Mouse (Mus musculus) embryonic facial prominence, embryonic 11.5 days (tissue): ENCODE results near the gene Polr2i. TPM values are rescaled to one million over a fixed set of nuclear protein-coding genes. Genes with fewer than 3 reads are reported as not detected.
"Not testable (repeated sequence)": the region's sequence is repeated elsewhere in the genome, so short reads cannot be mapped to it uniquely, and the experiment has no call there.

Source experiments
- ATAC-seq: fragments of 200-750 bp; cut with Nextera tagmentation; replicated peaks from 2 replicates; pipeline ENCODE4 v1.8.0; 2017; ENCODE audit warnings: low read depth; ENCODE audit not compliant: insufficient number of reproducible peaks, low FRiP score, low TSS enrichment
- DNase-seq: peaks from one replicate; pipeline ENCODE4 v3.0.0-alpha.2; 2015; ENCODE audit warnings: low spot score
- H3K27ac ChIP-seq: fragments of 300-500 bp; sonication (generic); replicated peaks from 2 replicates; pipeline ENCODE4 v1.5.1; 2014; ENCODE audit warnings: mild to moderate bottlenecking, low read depth, low read length, control low read depth
- H3K27me3 ChIP-seq: fragments of 300-500 bp; sonication (generic); 2 replicates; pipeline ENCODE4 v1.6.1; 2014; ENCODE audit warnings: mild to moderate bottlenecking, low read length, moderate library complexity, mixed read lengths; ENCODE audit not compliant: control insufficient read depth, insufficient read depth
- H3K36me3 ChIP-seq: fragments of 300-500 bp; sonication (generic); replicated peaks from 2 replicates; pipeline ENCODE4 v1.6.1; 2014; ENCODE audit warnings: low read depth, mild to moderate bottlenecking, low read length, moderate library complexity, mixed read lengths; ENCODE audit not compliant: control insufficient read depth, insufficient read depth
- H3K4me1 ChIP-seq: fragments of 300-500 bp; sonication (generic); 2 replicates; pipeline ENCODE4 v1.6.1; 2014; ENCODE audit warnings: low read length, mixed read lengths; ENCODE audit not compliant: control insufficient read depth, insufficient read depth
- H3K4me2 ChIP-seq: fragments of 300-500 bp; sonication (generic); 2 replicates; pipeline ENCODE4 v1.6.1; 2014; ENCODE audit warnings: low read depth, mild to moderate bottlenecking, control low read depth, low read length, moderate library complexity
- H3K4me3 ChIP-seq: fragments of 300-500 bp; sonication (generic); 2 replicates; pipeline ENCODE4 v1.5.1; 2014; ENCODE audit warnings: low read depth, low read length, control low read depth
- H3K9ac ChIP-seq: fragments of 300-500 bp; sonication (generic); replicated peaks from 2 replicates; pipeline ENCODE4 v1.6.1; 2014; ENCODE audit warnings: mild to moderate bottlenecking, control low read depth, low read length
- H3K9me3 ChIP-seq: fragments of 300-500 bp; sonication (generic); replicated peaks from 2 replicates; pipeline ENCODE4 v1.6.1; 2016; ENCODE audit warnings: mild to moderate bottlenecking, low read length, inconsistent platforms, mixed read lengths; ENCODE audit not compliant: control insufficient read depth
- WGBS: fragments of 180-500 bp; shearing (Covaris S2); extraction: QIAGEN DNeasy Blood & Tissue Kit; methylation state at CpG from one replicate; pipeline ENCODE4 v1.1.7; 2014; 5-methylcytosine and 5-hydroxymethylcytosine counted together
- polyA plus RNA-seq: library from polyadenylated mRNA; unstranded; fragments of >200 nt; fragmentation: Nextera tagmentation; extraction: Ambion mirVana; gene quantifications from 2 replicates; pipeline ENCODE4 v1.2.1, GENCODE M21; 2014

Polr2i gene
- polyA plus RNA-seq, 1 experiment from 2014 or later: 166 TPM

DNA sequence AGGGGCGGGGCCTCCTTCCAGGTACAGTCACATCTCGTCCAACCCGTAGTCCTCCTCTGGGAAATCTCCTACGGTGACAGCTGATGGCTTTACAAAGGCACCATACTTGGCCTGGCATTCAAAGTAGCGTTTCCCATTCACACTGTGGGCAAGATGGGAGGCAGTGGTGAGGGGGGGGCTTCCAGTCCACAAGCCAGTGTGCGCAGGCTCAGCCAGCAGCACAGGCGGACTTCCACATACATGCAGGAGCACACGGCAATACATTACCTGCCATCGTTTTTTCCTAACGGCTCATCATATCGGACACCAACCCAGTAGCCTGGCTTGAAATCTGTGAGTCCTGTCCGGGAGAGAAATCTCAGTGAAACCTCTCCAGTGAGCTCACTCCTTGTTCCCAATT, 7.5 kb upstream of the Polr2i start:
- H3K4me3 ChIP-seq: no peak overlapping the region
- no peaks in the 10 kb centered on the region for H3K9me3 ChIP-seq
- DNase-seq (no peak), ATAC-seq (no peak)
- no peaks in the 10 kb centered on the region for H3K27me3 ChIP-seq
- H3K4me2 ChIP-seq: no peak overlapping the region
- H3K36me3 ChIP-seq: peaks cover 10% of the 10 kb centered on the region
- 91% methylated on average over 12 of the region's 12 CpGs for WGBS
- no peak overlapping the region for H3K9ac ChIP-seq
- H3K27ac ChIP-seq: no peak overlapping the region
- H3K4me1 ChIP-seq: no peaks in the 10 kb centered on the region

DNA sequence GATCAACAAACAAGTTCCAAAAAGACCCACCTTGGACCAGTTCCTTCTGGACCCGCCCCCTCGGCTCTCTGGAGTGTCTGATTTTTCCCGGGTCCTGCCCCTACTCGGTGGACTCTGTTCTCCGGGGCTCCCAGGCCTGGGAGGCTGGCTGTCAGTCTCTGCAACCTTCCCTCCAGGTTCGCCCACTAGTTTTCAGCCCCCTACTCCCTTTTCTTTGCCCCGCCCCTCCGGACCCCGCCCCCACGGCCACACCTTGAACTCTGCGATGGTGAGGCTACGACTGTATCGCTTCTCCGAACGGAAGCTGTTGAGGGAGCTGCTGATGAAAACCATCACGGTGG, 450 bp upstream of the Polr2i start:
- H3K27me3 ChIP-seq: no peaks in the 10 kb centered on the region
- DNase-seq (no peak), ATAC-seq (no peak; the same call in none of the 2 replicates)
- H3K9me3 ChIP-seq: no peaks in the 10 kb centered on the region
- peak overlapping the region; percentile 70 for H3K4me2 ChIP-seq
- H3K4me1 ChIP-seq: no peaks in the 10 kb centered on the region; the same call in 1 of the 2 replicates
- peak overlapping the region; percentile 17; the same call in 1 of the 2 replicates for H3K27ac ChIP-seq
- peaks cover 2% of the 10 kb centered on the region for H3K36me3 ChIP-seq
- peak overlapping the region; percentile 76 for H3K4me3 ChIP-seq
- H3K9ac ChIP-seq: peak overlapping the region; percentile 37
- WGBS: 0% methylated on average over 16 of the region's 16 CpGs

DNA sequence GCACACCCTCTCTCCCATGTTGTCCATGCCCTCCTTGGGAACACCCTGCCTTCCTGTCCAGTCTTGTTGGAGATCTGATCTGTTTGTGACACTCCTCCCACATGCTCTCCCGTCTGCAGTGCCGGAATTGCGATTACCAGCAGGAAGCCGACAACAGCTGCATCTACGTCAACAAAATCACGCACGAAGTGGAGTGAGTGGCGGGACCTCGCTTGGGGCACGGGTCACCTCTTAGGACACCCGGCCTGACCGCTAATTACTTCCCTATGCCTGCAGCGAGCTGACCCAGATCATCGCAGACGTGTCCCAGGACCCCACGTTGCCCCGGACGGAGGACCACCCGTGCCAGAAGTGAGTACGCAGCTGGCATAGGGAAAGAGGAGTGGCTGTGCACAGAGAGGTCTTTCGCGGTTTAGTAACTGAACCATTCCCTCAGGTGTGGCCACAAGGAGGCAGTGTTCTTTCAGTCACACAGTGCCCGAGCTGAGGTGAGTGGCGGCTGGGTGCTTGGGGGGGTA, 942 bp downstream of the Polr2i start:
- no peaks in the 10 kb centered on the region for H3K27me3 ChIP-seq
- 2% methylated on average over 24 of the region's 24 CpGs for WGBS
- H3K27ac ChIP-seq: peak overlapping the region; percentile 52; the same call in 1 of the 2 replicates
- DNase-seq (peak; percentile 78), ATAC-seq (peak; percentile 19; the same call in 1 of the 2 replicates)
- no peaks in the 10 kb centered on the region for H3K36me3 ChIP-seq
- no peaks in the 10 kb centered on the region; the same call in 1 of the 2 replicates for H3K4me1 ChIP-seq
- peak overlapping the region; percentile 63 for H3K4me2 ChIP-seq
- H3K9me3 ChIP-seq: no peaks in the 10 kb centered on the region
- peak overlapping the region; percentile 76 for H3K4me3 ChIP-seq
- H3K9ac ChIP-seq: peak overlapping the region; percentile 81

DNA sequence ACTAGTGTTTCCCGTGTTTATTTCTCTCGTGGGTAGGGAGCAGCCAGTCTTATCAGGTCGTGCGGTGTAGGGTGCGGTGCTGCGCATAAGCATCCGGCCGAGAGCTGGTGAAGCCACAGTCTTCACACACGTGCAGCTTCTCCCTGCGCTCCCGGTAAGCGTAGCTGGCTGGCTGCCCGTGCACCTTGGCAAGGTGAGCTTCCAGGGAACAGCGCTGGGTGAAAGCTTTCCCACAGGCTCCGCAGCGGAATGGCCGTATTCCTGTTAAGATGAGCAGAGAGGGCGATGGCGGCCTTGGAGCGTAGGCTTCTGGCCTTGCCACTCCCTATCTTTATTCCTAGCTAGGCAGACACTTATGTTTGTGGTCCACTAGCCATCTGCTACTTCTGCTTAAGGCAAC, 1.6 kb downstream of the Polr2i start:
- WGBS: 87% methylated on average over 20 of the region's 20 CpGs
- Histone ChIP-seq H3K9me3 (no peaks in the 10 kb centered on the region), H3K27ac (no peak overlapping the region), H3K4me2 (no peak overlapping the region), H3K9ac (no peak overlapping the region), H3K4me1 (no peaks in the 10 kb centered on the region; the same call in 1 of the 2 replicates), H3K4me3 (peak overlapping the region; percentile 76; the same call in 1 of the 2 replicates), H3K36me3 (no peaks in the 10 kb centered on the region), H3K27me3 (no peaks in the 10 kb centered on the region)
- DNase-seq (no peak), ATAC-seq (no peak)

DNA sequence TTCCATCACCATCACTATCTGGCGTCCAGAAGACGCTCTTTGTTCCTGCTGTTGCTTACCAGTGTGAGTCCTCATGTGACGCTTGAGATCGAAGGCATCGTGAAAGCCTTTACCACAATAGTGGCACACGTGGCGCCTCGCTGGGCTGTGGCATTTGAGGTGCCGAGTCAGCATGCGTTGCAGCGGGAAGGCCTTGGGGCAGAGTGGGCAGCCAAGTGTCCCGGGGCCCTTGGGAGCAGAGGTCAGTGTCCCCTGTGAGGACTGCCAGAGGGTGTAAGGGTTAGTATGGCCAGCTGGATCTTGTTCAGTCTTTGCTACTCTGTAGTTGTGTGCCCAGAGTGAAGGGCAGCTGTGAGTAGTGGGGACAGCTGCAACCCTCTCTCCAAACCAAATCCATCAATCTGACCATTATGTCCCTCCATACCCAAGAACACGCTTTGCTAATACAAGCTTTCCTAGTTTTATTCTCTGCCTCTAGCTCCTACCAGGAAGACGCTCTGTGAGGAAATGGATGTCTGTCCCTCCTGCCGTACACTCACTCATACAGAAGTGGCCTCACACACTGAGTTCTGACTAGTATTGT, 2.6 kb downstream of the Polr2i start:
- Histone ChIP-seq H3K4me3 (no peak overlapping the region), H3K27me3 (no peaks in the 10 kb centered on the region), H3K4me2 (no peak overlapping the region), H3K9ac (no peak overlapping the region), H3K36me3 (no peaks in the 10 kb centered on the region), H3K27ac (no peak overlapping the region), H3K9me3 (no peaks in the 10 kb centered on the region), H3K4me1 (no peaks in the 10 kb centered on the region; the same call in 1 of the 2 replicates)
- 91% methylated on average over 15 of the region's 15 CpGs for WGBS
- ATAC-seq (no peak), DNase-seq (no peak)

DNA sequence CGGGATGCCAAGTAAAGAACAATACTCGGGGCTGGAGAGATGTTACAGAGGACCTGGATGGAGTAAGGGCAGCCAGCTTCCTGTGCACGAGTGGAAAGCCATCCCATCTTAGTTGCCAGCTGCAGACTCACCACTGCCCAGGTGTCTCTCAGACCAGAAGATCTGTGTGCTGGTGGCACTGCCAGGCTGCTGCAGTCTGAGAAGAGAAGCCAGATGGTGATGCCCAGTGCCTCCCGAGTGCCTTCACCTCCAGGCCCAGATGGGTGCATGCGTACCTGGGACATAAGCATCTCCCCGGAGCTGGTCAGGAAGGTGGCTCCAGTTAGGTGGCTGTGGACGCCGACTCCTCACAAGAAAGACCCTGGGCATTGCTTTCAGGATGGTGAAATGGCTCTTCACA, 3.3 kb downstream of the Polr2i start:
- Histone ChIP-seq H3K27me3 (no peaks in the 10 kb centered on the region), H3K27ac (no peak overlapping the region), H3K4me3 (no peak overlapping the region), H3K9ac (no peak overlapping the region), H3K4me2 (no peak overlapping the region), H3K4me1 (no peaks in the 10 kb centered on the region; the same call in 1 of the 2 replicates), H3K9me3 (no peaks in the 10 kb centered on the region), H3K36me3 (no peaks in the 10 kb centered on the region)
- no peak for DNase-seq
- WGBS: 91% methylated on average over 8 of the region's 8 CpGs
- ATAC-seq: no peak

DNA sequence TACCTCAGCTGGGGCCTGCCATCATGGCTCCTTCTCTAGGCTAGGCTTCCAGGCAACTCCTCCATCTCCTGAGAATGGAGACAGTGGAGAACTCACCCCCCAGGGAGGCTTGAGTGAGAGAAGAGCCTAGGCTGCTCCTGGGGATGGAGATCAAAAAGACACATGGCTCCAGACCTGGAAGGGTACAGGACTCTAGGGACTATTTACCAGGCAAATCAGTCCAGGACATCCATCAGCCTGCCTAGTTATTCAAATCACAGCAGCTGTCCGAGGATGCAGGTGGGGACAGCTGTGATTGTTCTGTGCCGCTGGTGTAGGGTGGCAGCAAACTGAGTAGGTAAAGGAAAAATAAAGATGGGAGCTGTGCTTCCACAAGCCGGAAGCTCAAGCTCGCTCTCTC, 3.9 kb downstream of the Polr2i start, which contains the start of gene Ovol3:
Gene Ovol3 (minus strand): TSS at position 101 of the 400 bp plus-strand sequence.
- H3K4me3 ChIP-seq: no peak within 1 kb of the TSS
- 87% methylated on average over 4 of the region's 4 CpGs for WGBS

DNA sequence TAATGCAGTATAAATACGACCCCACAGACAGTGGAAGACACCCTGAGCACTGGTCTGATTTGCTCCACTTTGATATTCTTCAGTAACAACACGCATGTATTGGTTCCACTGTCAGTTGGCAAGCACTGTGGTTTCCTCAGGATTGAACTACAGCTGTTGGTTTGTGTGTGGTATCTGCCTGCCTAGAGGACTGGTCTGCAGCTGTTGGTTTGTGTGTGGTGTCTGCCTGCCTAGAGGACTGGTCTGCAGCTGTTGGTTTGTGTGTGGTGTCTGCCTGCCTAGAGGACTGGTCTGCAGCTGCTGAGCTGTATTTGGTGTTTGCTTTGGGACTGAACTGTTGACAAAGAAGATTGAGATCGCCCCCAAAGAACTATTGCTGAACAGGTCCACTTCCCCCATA, 5.6 kb downstream of the Polr2i start:
- H3K27ac ChIP-seq, H3K4me1 ChIP-seq, ATAC-seq, H3K27me3 ChIP-seq, H3K4me3 ChIP-seq, H3K36me3 ChIP-seq, H3K9me3 ChIP-seq, DNase-seq, H3K4me2 ChIP-seq, H3K9ac ChIP-seq: not testable (repeated sequence)
- 86% methylated on average over 3 of the region's 3 CpGs for WGBS

More for the DNA sequence above, 3.9 kb downstream of the Polr2i start, which contains the start of gene Ovol3:
- DNase-seq: no peak
- Histone ChIP-seq H3K9me3 (no peaks in the 10 kb centered on the region), H3K9ac (no peak within 1 kb of the TSS), H3K36me3 (no peaks in the 10 kb centered on the region), H3K4me1 (no peaks in the 10 kb centered on the region; the same call in 1 of the 2 replicates), H3K4me2 (no peak within 1 kb of the TSS), H3K27me3 (no peaks in the 10 kb centered on the region), H3K27ac (no peak within 1 kb of the TSS)
- no peak for ATAC-seq
